Mouse (Mus musculus): ENCODE results near the gene Calml3. TPM values are rescaled to one million over a fixed set of nuclear protein-coding genes. Genes with fewer than 3 reads are reported as not detected.

Calml3 gene
- polyA plus RNA-seq, 1 experiment from 2014 or later: 0.29 TPM

DNA sequence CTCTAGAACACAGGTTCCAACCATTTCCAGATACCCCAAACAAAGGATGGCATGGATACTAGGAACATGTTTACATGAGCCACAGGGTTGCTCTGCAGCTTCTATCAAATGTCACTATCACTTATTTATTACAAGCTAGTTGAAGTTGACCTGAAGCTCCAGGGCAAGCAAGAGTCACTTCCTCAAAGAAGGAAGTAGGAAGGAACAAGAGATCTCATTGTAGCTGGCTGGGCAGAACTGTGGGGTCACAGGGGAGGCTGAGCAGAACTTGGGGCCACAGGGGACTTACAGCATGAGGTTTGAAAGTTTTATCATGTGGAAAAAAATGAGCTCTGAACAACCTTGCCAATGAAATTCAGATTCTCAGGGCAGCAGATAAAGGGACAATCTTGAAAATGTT lies 21.6 kb upstream of the Calml3 start:
- H3K9me3 ChIP-seq (replicated peaks; ENCODE audit: control insufficient read depth, low read length): no peaks in the 10 kb centered on the region
- H3K27ac ChIP-seq (replicated peaks; ENCODE audit: low read depth, low read length): no peak overlapping the region
- no peak for ATAC-seq (replicated peaks; ENCODE audit: insufficient number of reproducible peaks, low FRiP score, low TSS enrichment, low read depth)
- no peak overlapping the region for H3K4me3 ChIP-seq (ENCODE audit: low read depth, low read length)
- H3K4me2 ChIP-seq (ENCODE audit: low read depth, low read length): no peak overlapping the region
- no peak for DNase-seq (ENCODE audit: low spot score)
- no peaks in the 10 kb centered on the region for H3K4me1 ChIP-seq (ENCODE audit: control insufficient read depth, insufficient read depth, low read length)
- no peak overlapping the region for H3K9ac ChIP-seq (replicated peaks; ENCODE audit: low read length)
- no peaks in the 10 kb centered on the region for H3K36me3 ChIP-seq (replicated peaks; ENCODE audit: control insufficient read depth, insufficient read depth, low read depth, low read length)
- H3K27me3 ChIP-seq (ENCODE audit: control insufficient read depth, insufficient read depth, low read length): no peaks in the 10 kb centered on the region

DNA sequence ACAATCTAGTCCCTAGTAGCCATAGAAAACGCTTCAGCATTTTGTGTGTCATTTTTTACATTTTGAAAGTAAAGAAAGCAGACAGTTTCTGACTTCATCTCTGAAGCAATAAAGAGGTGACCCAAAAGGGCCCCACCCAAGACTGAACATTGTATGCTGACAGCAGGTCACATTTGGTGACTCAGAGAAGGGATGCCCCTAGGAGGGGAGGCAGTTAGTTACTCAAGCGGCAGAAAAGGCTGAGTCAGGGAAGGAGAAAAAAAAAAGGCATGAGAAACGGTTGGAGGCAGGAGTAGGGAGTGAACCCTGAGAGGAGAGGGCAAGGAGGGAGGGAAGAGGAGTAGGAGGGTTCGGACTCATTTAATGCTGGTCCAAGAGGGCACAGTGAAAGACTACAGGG lies 18.0 kb upstream of the Calml3 start:
- Histone ChIP-seq H3K4me1 (ENCODE audit: control insufficient read depth, insufficient read depth, low read length) (no peaks in the 10 kb centered on the region), H3K36me3 (replicated peaks; ENCODE audit: control insufficient read depth, insufficient read depth, low read depth, low read length) (no peaks in the 10 kb centered on the region), H3K9ac (replicated peaks; ENCODE audit: low read length) (no peak overlapping the region), H3K27me3 (ENCODE audit: control insufficient read depth, insufficient read depth, low read length) (no peaks in the 10 kb centered on the region), H3K4me3 (ENCODE audit: low read depth, low read length) (no peak overlapping the region), H3K4me2 (ENCODE audit: low read depth, low read length) (no peak overlapping the region), H3K9me3 (replicated peaks; ENCODE audit: control insufficient read depth, low read length) (no peaks in the 10 kb centered on the region), H3K27ac (replicated peaks; ENCODE audit: low read depth, low read length) (no peak overlapping the region)
- DNase-seq (ENCODE audit: low spot score) (no peak), ATAC-seq (replicated peaks; ENCODE audit: insufficient number of reproducible peaks, low FRiP score, low TSS enrichment, low read depth) (no peak)
- 65% methylated on average over 4 of the region's 4 CpGs for WGBS

GRCm38 (mm10) chr13:3818740-3819076 lies 14.6 kb upstream of the Calml3 start:
- no peaks in the 10 kb centered on the region for H3K9me3 ChIP-seq (replicated peaks; ENCODE audit: control insufficient read depth, low read length)
- H3K4me2 ChIP-seq (ENCODE audit: low read depth, low read length): no peak overlapping the region
- 87% methylated on average over 2 of the region's 2 CpGs for WGBS
- H3K27me3 ChIP-seq (ENCODE audit: control insufficient read depth, insufficient read depth, low read length): no peaks in the 10 kb centered on the region
- no peaks in the 10 kb centered on the region for H3K36me3 ChIP-seq (replicated peaks; ENCODE audit: control insufficient read depth, insufficient read depth, low read depth, low read length)
- H3K27ac ChIP-seq (replicated peaks; ENCODE audit: low read depth, low read length): no peak overlapping the region
- DNase-seq (ENCODE audit: low spot score) (no peak), ATAC-seq (replicated peaks; ENCODE audit: insufficient number of reproducible peaks, low FRiP score, low TSS enrichment, low read depth) (no peak)
- no peak overlapping the region for H3K4me3 ChIP-seq (ENCODE audit: low read depth, low read length)
- H3K4me1 ChIP-seq (ENCODE audit: control insufficient read depth, insufficient read depth, low read length): no peaks in the 10 kb centered on the region
- H3K9ac ChIP-seq (replicated peaks; ENCODE audit: low read length): no peak overlapping the region

DNA sequence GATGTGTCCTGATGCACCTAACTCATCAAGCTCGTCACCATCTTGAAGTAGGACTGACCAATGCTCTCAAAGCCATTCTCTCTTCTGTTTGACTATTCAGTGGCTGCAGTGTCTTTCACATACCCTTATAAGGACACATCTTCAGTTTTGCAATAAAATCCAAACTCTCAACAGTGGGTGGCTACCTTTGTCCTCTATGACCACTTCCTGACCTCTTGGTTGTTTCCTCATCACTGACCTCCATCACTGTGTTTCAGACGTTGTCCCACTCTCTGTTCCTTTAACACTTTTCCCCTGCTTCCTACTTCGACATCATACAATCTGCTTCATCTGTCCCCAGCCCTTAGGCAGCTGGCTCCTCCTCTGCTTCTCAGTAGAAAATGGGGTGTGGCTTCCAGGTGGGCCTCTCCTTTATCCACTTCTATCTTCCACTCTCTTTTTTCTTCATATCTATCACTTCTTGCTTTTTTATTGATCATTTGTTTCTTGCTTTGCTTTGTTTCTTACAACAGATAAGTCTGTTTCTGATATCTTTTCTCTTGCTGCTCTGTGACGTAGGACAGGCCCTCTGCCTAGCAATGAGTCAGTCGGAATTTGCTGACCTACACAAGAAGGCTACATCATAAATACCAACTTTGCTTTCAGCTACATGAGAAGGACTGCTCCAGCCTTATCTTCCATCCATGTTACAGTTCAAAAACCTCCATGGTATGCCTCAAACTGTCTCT lies 14.1 kb upstream of the Calml3 start:
- Histone ChIP-seq H3K4me1 (ENCODE audit: control insufficient read depth, insufficient read depth, low read length) (no peaks in the 10 kb centered on the region), H3K36me3 (replicated peaks; ENCODE audit: control insufficient read depth, insufficient read depth, low read depth, low read length) (no peaks in the 10 kb centered on the region), H3K4me3 (ENCODE audit: low read depth, low read length) (no peak overlapping the region), H3K9me3 (replicated peaks; ENCODE audit: control insufficient read depth, low read length) (no peaks in the 10 kb centered on the region), H3K9ac (replicated peaks; ENCODE audit: low read length) (no peak overlapping the region), H3K4me2 (ENCODE audit: low read depth, low read length) (no peak overlapping the region), H3K27me3 (ENCODE audit: control insufficient read depth, insufficient read depth, low read length) (no peaks in the 10 kb centered on the region), H3K27ac (replicated peaks; ENCODE audit: low read depth, low read length) (no peak overlapping the region)
- DNase-seq (ENCODE audit: low spot score): no peak
- 78% methylated on average over 5 of the region's 5 CpGs for WGBS
- ATAC-seq (replicated peaks; ENCODE audit: insufficient number of reproducible peaks, low FRiP score, low TSS enrichment, low read depth): no peak

GRCm38 (mm10) chr13:3807131-3807827 lies 3.2 kb upstream of the Calml3 start:
- Histone ChIP-seq H3K4me2 (ENCODE audit: low read depth, low read length) (no peak overlapping the region), H3K9me3 (replicated peaks; ENCODE audit: control insufficient read depth, low read length) (no peaks in the 10 kb centered on the region), H3K4me3 (ENCODE audit: low read depth, low read length) (no peak overlapping the region), H3K4me1 (ENCODE audit: control insufficient read depth, insufficient read depth, low read length) (no peaks in the 10 kb centered on the region), H3K36me3 (replicated peaks; ENCODE audit: control insufficient read depth, insufficient read depth, low read depth, low read length) (no peaks in the 10 kb centered on the region), H3K27me3 (ENCODE audit: control insufficient read depth, insufficient read depth, low read length) (no peaks in the 10 kb centered on the region), H3K27ac (replicated peaks; ENCODE audit: low read depth, low read length) (no peak overlapping the region), H3K9ac (replicated peaks; ENCODE audit: low read length) (no peak overlapping the region)
- no peak for ATAC-seq (replicated peaks; ENCODE audit: insufficient number of reproducible peaks, low FRiP score, low TSS enrichment, low read depth)
- 59% methylated on average over 7 of the region's 7 CpGs for WGBS
- DNase-seq (ENCODE audit: low spot score): no peak

DNA sequence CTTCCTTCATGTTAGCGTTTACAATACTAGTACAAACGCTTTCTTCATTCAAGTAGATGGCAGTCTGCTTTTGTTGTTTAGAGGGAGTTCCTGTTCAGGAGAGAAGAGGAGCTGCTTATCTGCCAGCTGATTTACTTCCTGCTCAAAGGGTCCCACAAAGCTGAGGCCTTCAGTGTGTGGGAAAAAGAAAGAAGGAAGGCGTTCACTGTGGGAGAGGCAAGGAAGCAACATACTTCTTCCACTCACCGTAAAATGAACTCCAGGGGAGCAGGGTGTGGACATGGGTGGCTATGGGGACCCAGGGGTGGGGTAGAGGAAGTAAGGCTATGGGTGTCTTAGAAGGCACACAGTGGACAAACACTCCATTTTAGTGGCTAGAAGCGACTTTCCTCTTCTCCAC lies 1.5 kb upstream of the Calml3 start:
- Histone ChIP-seq H3K36me3 (replicated peaks; ENCODE audit: control insufficient read depth, insufficient read depth, low read depth, low read length) (no peaks in the 10 kb centered on the region), H3K27me3 (ENCODE audit: control insufficient read depth, insufficient read depth, low read length) (no peaks in the 10 kb centered on the region), H3K4me3 (ENCODE audit: low read depth, low read length) (no peak overlapping the region), H3K9ac (replicated peaks; ENCODE audit: low read length) (no peak overlapping the region), H3K9me3 (replicated peaks; ENCODE audit: control insufficient read depth, low read length) (no peaks in the 10 kb centered on the region), H3K27ac (replicated peaks; ENCODE audit: low read depth, low read length) (no peak overlapping the region), H3K4me1 (ENCODE audit: control insufficient read depth, insufficient read depth, low read length) (no peaks in the 10 kb centered on the region), H3K4me2 (ENCODE audit: low read depth, low read length) (no peak overlapping the region)
- DNase-seq (ENCODE audit: low spot score) (no peak), ATAC-seq (replicated peaks; ENCODE audit: insufficient number of reproducible peaks, low FRiP score, low TSS enrichment, low read depth) (no peak)
- WGBS: 79% methylated on average over 5 of the region's 5 CpGs

DNA sequence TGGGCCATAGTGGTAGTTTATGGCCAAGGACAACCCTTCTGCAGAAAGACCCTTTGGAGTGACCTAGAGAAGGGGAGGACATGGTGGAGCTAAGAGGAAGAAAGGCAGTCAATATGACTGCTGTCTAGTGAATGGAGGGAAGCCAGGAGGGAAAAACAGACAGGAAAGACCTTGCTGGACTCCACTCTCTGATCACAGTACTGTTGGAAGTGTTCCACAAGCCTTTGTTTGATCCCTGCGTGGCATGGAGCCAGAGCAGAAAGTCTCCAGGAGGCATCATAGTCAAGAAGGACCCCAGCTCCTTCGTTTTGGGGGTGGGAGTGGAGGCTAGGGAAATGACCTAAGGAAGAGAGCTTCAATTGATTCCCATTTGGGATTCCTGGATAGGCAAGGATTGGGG lies 1.0 kb upstream of the Calml3 start:
- Histone ChIP-seq H3K4me3 (ENCODE audit: low read depth, low read length) (no peak overlapping the region), H3K27me3 (ENCODE audit: control insufficient read depth, insufficient read depth, low read length) (no peaks in the 10 kb centered on the region), H3K36me3 (replicated peaks; ENCODE audit: control insufficient read depth, insufficient read depth, low read depth, low read length) (no peaks in the 10 kb centered on the region), H3K4me2 (ENCODE audit: low read depth, low read length) (no peak overlapping the region), H3K9ac (replicated peaks; ENCODE audit: low read length) (no peak overlapping the region), H3K27ac (replicated peaks; ENCODE audit: low read depth, low read length) (no peak overlapping the region), H3K4me1 (ENCODE audit: control insufficient read depth, insufficient read depth, low read length) (no peaks in the 10 kb centered on the region), H3K9me3 (replicated peaks; ENCODE audit: control insufficient read depth, low read length) (no peaks in the 10 kb centered on the region)
- no peak for DNase-seq (ENCODE audit: low spot score)
- no peak for ATAC-seq (replicated peaks; ENCODE audit: insufficient number of reproducible peaks, low FRiP score, low TSS enrichment, low read depth)
- 76% methylated on average over 2 of the region's 2 CpGs for WGBS

GRCm38 (mm10) chr13:3799386-3799785 lies 4.7 kb downstream of the Calml3 start:
- DNase-seq (ENCODE audit: low spot score) (no peak), ATAC-seq (replicated peaks; ENCODE audit: insufficient number of reproducible peaks, low FRiP score, low TSS enrichment, low read depth) (no peak)
- Histone ChIP-seq H3K9me3 (replicated peaks; ENCODE audit: control insufficient read depth, low read length) (no peaks in the 10 kb centered on the region), H3K27me3 (ENCODE audit: control insufficient read depth, insufficient read depth, low read length) (no peaks in the 10 kb centered on the region), H3K4me1 (ENCODE audit: control insufficient read depth, insufficient read depth, low read length) (no peaks in the 10 kb centered on the region), H3K4me2 (ENCODE audit: low read depth, low read length) (no peak overlapping the region), H3K36me3 (replicated peaks; ENCODE audit: control insufficient read depth, insufficient read depth, low read depth, low read length) (no peaks in the 10 kb centered on the region), H3K4me3 (ENCODE audit: low read depth, low read length) (no peak overlapping the region), H3K27ac (replicated peaks; ENCODE audit: low read depth, low read length) (no peak overlapping the region), H3K9ac (replicated peaks; ENCODE audit: low read length) (no peak overlapping the region)
- WGBS: 56% methylated on average over 3 of the region's 3 CpGs
